Mouse (Mus musculus) hindbrain, embryonic 13.5 days (tissue): ENCODE data around the gene E130309D02Rik. TPM values are rescaled to one million over a fixed set of nuclear protein-coding genes. Genes with fewer than 3 reads are reported as not detected.
A peak's percentile ranks its signal among the peaks of the same experiment; 100 is the strongest.

Source experiments
- ATAC-seq: fragments of 200-750 bp; cut with Nextera tagmentation; 2 replicates; pipeline ENCODE4 v1.8.0; 2017; ENCODE audit warnings: moderate TSS enrichment; ENCODE audit not compliant: low FRiP score
- H3K27ac ChIP-seq: fragments of 300-500 bp; sonication (generic); 2 replicates; pipeline ENCODE4 v1.5.1; 2015; ENCODE audit warnings: inconsistent platforms, mild to moderate bottlenecking, moderate library complexity
- H3K27me3 ChIP-seq: fragments of 300-500 bp; sonication (generic); 2 replicates; pipeline ENCODE4 v1.6.1; 2015; ENCODE audit warnings: mild to moderate bottlenecking, inconsistent platforms
- H3K36me3 ChIP-seq: fragments of 300-500 bp; sonication (generic); 2 replicates; pipeline ENCODE4 v1.6.1; 2015; ENCODE audit warnings: mild to moderate bottlenecking, inconsistent platforms
- H3K4me1 ChIP-seq: fragments of 300-500 bp; sonication (generic); replicated peaks from 2 replicates; pipeline ENCODE4 v1.6.1; 2015; ENCODE audit warnings: inconsistent platforms
- H3K4me2 ChIP-seq: fragments of 300-500 bp; sonication (generic); 2 replicates; pipeline ENCODE4 v1.6.1; 2015; ENCODE audit warnings: inconsistent platforms, mild to moderate bottlenecking, moderate library complexity
- H3K4me3 ChIP-seq: fragments of 300-500 bp; sonication (generic); 2 replicates; pipeline ENCODE4 v1.5.1; 2015; ENCODE audit warnings: mild to moderate bottlenecking, inconsistent platforms
- H3K9ac ChIP-seq: fragments of 300-500 bp; sonication (generic); 2 replicates; pipeline ENCODE4 v1.6.1; 2015; ENCODE audit warnings: mild to moderate bottlenecking, inconsistent platforms
- H3K9me3 ChIP-seq: fragments of 300-500 bp; sonication (generic); 2 replicates; pipeline ENCODE4 v1.6.1; 2016; ENCODE audit warnings: inconsistent platforms
- WGBS: fragments of 180-500 bp; shearing (Covaris S2); methylation state at CpG from one replicate; pipeline ENCODE4 v1.1.7; 2015; 5-methylcytosine and 5-hydroxymethylcytosine counted together
- polyA plus RNA-seq: library from polyadenylated mRNA; unstranded; fragments of >200 nt; fragmentation: Nextera tagmentation; extraction: Ambion mirVana; gene quantifications from 2 replicates; pipeline ENCODE4 v1.2.1, GENCODE M21; 2015

Gene E130309D02Rik
- polyA plus RNA-seq, 1 experiment from 2014 or later = 36.2 TPM

- Histone ChIP-seq H3K4me1 (peaks cover 14% of the 10 kb centered on the region), H3K27ac (no peak overlapping the region), H3K9me3 (no peaks in the 10 kb centered on the region), H3K4me2 (no peak overlapping the region), H3K27me3 (peaks cover 33% of the 10 kb centered on the region; the same call in 1 of the 2 replicates), H3K36me3 (no peaks in the 10 kb centered on the region), H3K4me3 (no peak overlapping the region), H3K9ac (0 out of 2 replicates have a peak overlapping the region, but pooled peaks have one; percentile 29)
- 62% methylated on average over 5 of the region's 5 CpGs for WGBS
- no peak for ATAC-seq
Measured at GRCm38 (mm10) chr5:143275761-143276160, 39.4 kb downstream of the E130309D02Rik start.

- no peaks in the 10 kb centered on the region for H3K36me3 ChIP-seq
- H3K4me3 ChIP-seq = no peak overlapping the region
- WGBS = 85% methylated on average over 16 of the region's 16 CpGs
- peaks cover 35% of the 10 kb centered on the region for H3K4me1 ChIP-seq
- no peaks in the 10 kb centered on the region for H3K9me3 ChIP-seq
- H3K9ac ChIP-seq = no peak overlapping the region
- peaks cover 12% of the 10 kb centered on the region; the same call in 1 of the 2 replicates for H3K27me3 ChIP-seq
- ATAC-seq = no peak
- H3K27ac ChIP-seq = no peak overlapping the region
- H3K4me2 ChIP-seq = no peak overlapping the region
Measured at GRCm38 (mm10) chr5:143272540-143273330, 42.4 kb downstream of the E130309D02Rik start.

DNA sequence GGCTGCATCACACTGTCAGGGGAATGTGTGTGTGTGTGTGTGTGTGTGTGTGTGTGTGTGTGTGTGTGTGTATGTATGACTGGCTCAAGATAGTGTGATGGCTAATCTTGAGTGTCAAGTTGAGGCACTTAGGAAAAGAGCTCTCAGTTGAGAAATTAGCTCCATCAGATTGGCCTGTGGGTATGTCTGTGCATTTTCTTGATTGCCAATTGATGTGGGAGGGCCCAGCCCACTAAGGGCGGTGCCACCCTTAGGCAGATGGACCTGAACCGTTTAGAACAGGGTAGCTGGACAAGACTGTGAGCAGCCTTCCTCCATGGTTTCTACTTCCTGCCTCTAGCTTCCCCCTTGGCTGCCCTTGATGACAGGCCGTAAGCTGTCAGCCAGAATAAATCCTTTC, 43.1 kb downstream of the E130309D02Rik start:
- no peak overlapping the region for H3K27ac ChIP-seq
- H3K4me2 ChIP-seq = no peak overlapping the region
- H3K4me1 ChIP-seq = peaks cover 38% of the 10 kb centered on the region
- H3K9ac ChIP-seq = no peak overlapping the region
- 85% methylated on average over 3 of the region's 3 CpGs for WGBS
- H3K27me3 ChIP-seq = peaks cover 12% of the 10 kb centered on the region; the same call in 1 of the 2 replicates
- no peak overlapping the region for H3K4me3 ChIP-seq
- H3K9me3 ChIP-seq = no peaks in the 10 kb centered on the region
- H3K36me3 ChIP-seq = no peaks in the 10 kb centered on the region
- ATAC-seq = no peak

DNA sequence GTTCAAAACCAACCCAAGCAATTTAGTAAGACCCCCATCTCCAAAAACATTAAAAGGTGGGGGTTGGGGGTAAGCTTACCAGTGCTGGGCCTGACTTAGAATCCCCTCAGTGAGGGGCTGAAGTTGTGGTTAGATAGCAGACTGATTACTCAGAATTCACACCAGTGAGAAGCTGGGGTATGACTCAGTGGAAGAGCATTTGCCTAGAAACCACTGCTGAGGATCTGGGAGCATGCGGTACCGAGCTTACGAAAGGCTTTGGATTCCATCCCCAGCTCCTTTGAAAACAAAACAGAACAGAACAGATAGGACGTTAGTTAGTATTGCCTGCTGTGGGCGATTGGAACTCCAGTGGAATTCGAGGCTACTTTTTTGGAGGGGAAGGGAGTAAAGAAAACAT, 43.5 kb downstream of the E130309D02Rik start:
- Histone ChIP-seq H3K36me3 (no peaks in the 10 kb centered on the region), H3K9ac (no peak overlapping the region), H3K4me2 (peak overlapping the region; percentile 90; the same call in 1 of the 2 replicates), H3K27ac (no peak overlapping the region), H3K9me3 (no peaks in the 10 kb centered on the region), H3K27me3 (peaks cover 12% of the 10 kb centered on the region; the same call in 1 of the 2 replicates), H3K4me1 (peaks cover 43% of the 10 kb centered on the region), H3K4me3 (no peak overlapping the region)
- 87% methylated on average over 6 of the region's 6 CpGs for WGBS
- ATAC-seq = no peak

- Histone ChIP-seq H3K9me3 (no peaks in the 10 kb centered on the region), H3K4me3 (peak overlapping the region; percentile 81), H3K4me1 (peaks cover 53% of the 10 kb centered on the region), H3K9ac (peak overlapping the region; percentile 96), H3K4me2 (peak overlapping the region; percentile 90), H3K27ac (peak overlapping the region; percentile 91), H3K36me3 (no peaks in the 10 kb centered on the region), H3K27me3 (0 out of 2 replicates have a peak, but pooled peaks cover 3% of the 10 kb centered on the region)
- ATAC-seq = no peak; the same call in 1 of the 2 replicates
- 5% methylated on average over 12 of the region's 12 CpGs for WGBS
Measured at GRCm38 (mm10) chr5:143270151-143270519, 45.0 kb downstream of the E130309D02Rik start.

- ATAC-seq = peak; percentile 88
Measured at GRCm38 (mm10) chr5:143269363-143270150, 45.6 kb downstream of the E130309D02Rik start, which contains the start of gene Zfp316. Gene Zfp316, minus strand, starts transcription at chr5:143270022.

GRCm38 (mm10) chr5:143268985-143269362, 46.2 kb downstream of the E130309D02Rik start:
- H3K4me1 ChIP-seq = peaks cover 53% of the 10 kb centered on the region
- peak; percentile 7; the same call in 1 of the 2 replicates for ATAC-seq
- 0 out of 2 replicates have a peak, but pooled peaks cover 1% of the 10 kb centered on the region for H3K27me3 ChIP-seq
- peak overlapping the region; percentile 91 for H3K27ac ChIP-seq
- 23% methylated on average over 8 of the region's 8 CpGs for WGBS
- peak overlapping the region; percentile 81 for H3K4me3 ChIP-seq
- H3K9ac ChIP-seq = peak overlapping the region; percentile 96
- peak overlapping the region; percentile 90 for H3K4me2 ChIP-seq
- H3K36me3 ChIP-seq = peaks cover 11% of the 10 kb centered on the region
- no peaks in the 10 kb centered on the region for H3K9me3 ChIP-seq

More at GRCm38 (mm10) chr5:143269363-143270150, 45.6 kb downstream of the E130309D02Rik start, which contains the start of gene Zfp316:
- WGBS = under 1% methylated on average over 79 of the region's 79 CpGs
- Histone ChIP-seq H3K27me3 (0 out of 2 replicates have a peak, but pooled peaks cover 3% of the 10 kb centered on the region), H3K36me3 (peaks cover 5% of the 10 kb centered on the region), H3K27ac (peak within 1 kb of the TSS; percentile 91), H3K9me3 (no peaks in the 10 kb centered on the region), H3K4me1 (peaks cover 53% of the 10 kb centered on the region), H3K4me2 (peak within 1 kb of the TSS; percentile 90), H3K4me3 (peak within 1 kb of the TSS; percentile 81), H3K9ac (peak within 1 kb of the TSS; percentile 96)

GRCm38 (mm10) chr5:143266794-143267193, 48.4 kb downstream of the E130309D02Rik start:
- no peak overlapping the region for H3K27ac ChIP-seq
- no peaks in the 10 kb centered on the region for H3K9me3 ChIP-seq
- H3K4me1 ChIP-seq = peaks cover 48% of the 10 kb centered on the region
- H3K9ac ChIP-seq = 0 out of 2 replicates have a peak overlapping the region, but pooled peaks have one; percentile 24
- no peak for ATAC-seq
- H3K4me3 ChIP-seq = no peak overlapping the region
- H3K4me2 ChIP-seq = no peak overlapping the region
- peaks cover 33% of the 10 kb centered on the region for H3K36me3 ChIP-seq
- WGBS = 86% methylated on average over 6 of the region's 6 CpGs
- H3K27me3 ChIP-seq = no peaks in the 10 kb centered on the region

GRCm38 (mm10) chr5:143265409-143265808, 49.8 kb downstream of the E130309D02Rik start:
- no peaks in the 10 kb centered on the region for H3K9me3 ChIP-seq
- H3K36me3 ChIP-seq = peaks cover 46% of the 10 kb centered on the region
- H3K27me3 ChIP-seq = no peaks in the 10 kb centered on the region
- no peak overlapping the region for H3K4me2 ChIP-seq
- H3K4me1 ChIP-seq = peaks cover 36% of the 10 kb centered on the region
- ATAC-seq = no peak
- H3K4me3 ChIP-seq = no peak overlapping the region
- 42% methylated on average over 1 of the region's 1 CpGs for WGBS
- H3K27ac ChIP-seq = no peak overlapping the region
- H3K9ac ChIP-seq = no peak overlapping the region

DNA sequence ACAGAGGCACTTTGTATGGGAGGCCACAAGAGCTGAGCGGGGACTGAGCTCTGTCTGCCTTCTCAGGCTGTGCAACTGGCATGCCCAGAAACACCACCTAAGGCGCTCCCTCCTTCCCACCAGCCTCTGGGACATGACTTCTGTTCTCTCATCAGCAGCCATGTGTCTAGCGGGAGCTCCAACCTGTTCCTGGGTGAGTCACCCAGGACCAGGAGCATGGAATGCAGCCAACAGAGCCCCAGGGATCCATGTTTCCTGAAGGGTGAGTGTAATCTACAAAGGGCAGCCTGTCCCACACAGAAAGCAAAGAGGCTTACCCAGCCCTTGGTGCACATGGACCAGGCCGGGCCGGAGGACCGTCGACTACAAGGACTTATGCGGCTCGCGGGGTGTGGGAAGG, 50.5 kb downstream of the E130309D02Rik start:
- no peak overlapping the region for H3K4me3 ChIP-seq
- no peak overlapping the region for H3K27ac ChIP-seq
- H3K27me3 ChIP-seq = 0 out of 2 replicates have a peak, but pooled peaks cover 3% of the 10 kb centered on the region
- no peak overlapping the region for H3K9ac ChIP-seq
- no peak overlapping the region for H3K4me2 ChIP-seq
- no peak for ATAC-seq
- no peaks in the 10 kb centered on the region for H3K9me3 ChIP-seq
- 93% methylated on average over 10 of the region's 10 CpGs for WGBS
- peaks cover 54% of the 10 kb centered on the region for H3K36me3 ChIP-seq
- peaks cover 32% of the 10 kb centered on the region for H3K4me1 ChIP-seq

- H3K27ac ChIP-seq = no peak overlapping the region
- H3K4me1 ChIP-seq = peaks cover 11% of the 10 kb centered on the region
- H3K4me3 ChIP-seq = no peak overlapping the region
- no peak overlapping the region for H3K9ac ChIP-seq
- H3K4me2 ChIP-seq = no peak overlapping the region
- H3K36me3 ChIP-seq = peaks cover 84% of the 10 kb centered on the region
- WGBS = 94% methylated on average over 8 of the region's 8 CpGs
- no peaks in the 10 kb centered on the region for H3K9me3 ChIP-seq
- no peak for ATAC-seq
- peaks cover 32% of the 10 kb centered on the region for H3K27me3 ChIP-seq
Measured at GRCm38 (mm10) chr5:143261636-143262035, 53.5 kb downstream of the E130309D02Rik start.

- H3K9me3 ChIP-seq = no peaks in the 10 kb centered on the region
- no peak for ATAC-seq
- peaks cover 99% of the 10 kb centered on the region for H3K36me3 ChIP-seq
- peaks cover 25% of the 10 kb centered on the region for H3K4me1 ChIP-seq
- 83% methylated on average over 5 of the region's 5 CpGs for WGBS
- peaks cover 86% of the 10 kb centered on the region for H3K27me3 ChIP-seq
- 0 out of 2 replicates have a peak overlapping the region, but pooled peaks have one; percentile 0 for H3K4me3 ChIP-seq
- no peak overlapping the region for H3K9ac ChIP-seq
- no peak overlapping the region for H3K4me2 ChIP-seq
- no peak overlapping the region for H3K27ac ChIP-seq
Measured at GRCm38 (mm10) chr5:143255802-143256201, 59.4 kb downstream of the E130309D02Rik start.
